Mouse (Mus musculus) retina, embryonic 14.5 days (tissue): ENCODE measurements around the gene H6pd.

Experiments
- DNase-seq: peaks from one replicate; pipeline ENCODE4 v3.0.0-alpha.2; 2015; ENCODE audit warnings: low spot score

H6pd gene

GRCm38 (mm10) chr4:149942831-149943741 lies 65.7 kb downstream of the H6pd start:
- DNase-seq: no peak

DNA sequence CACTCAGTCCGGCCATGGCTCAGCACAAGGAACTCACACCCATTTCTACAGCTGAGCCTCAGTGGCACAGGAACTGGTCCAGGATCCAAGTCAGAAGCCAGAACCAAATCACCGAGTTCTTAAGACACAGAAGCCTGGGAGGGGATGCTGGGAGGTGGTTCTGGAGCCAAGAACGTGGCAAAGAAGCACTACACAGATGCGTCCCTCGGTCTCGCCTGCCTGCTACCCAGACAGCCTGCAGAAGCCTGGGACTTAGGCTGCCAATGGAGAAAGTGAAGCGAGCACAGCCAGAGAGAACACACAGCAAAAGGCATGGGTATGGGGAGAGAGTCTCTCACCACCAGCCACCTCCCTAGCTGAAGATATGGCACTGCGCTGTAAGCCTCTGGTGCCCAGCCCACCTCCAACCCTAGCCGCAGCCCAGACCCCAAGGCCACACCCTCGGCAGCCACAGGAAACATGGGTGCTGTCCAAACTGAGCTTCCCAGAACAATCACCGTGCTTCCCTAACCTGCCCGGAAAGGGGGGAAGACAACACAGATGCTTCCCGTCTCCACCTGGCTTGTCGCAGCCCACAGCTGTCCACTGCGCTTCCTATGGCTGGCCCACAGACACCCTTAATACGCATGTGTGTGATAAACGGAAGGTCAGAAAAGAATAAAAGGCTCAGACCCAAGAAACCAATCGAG lies 67.6 kb downstream of the H6pd start:
- no peak for DNase-seq

DNA sequence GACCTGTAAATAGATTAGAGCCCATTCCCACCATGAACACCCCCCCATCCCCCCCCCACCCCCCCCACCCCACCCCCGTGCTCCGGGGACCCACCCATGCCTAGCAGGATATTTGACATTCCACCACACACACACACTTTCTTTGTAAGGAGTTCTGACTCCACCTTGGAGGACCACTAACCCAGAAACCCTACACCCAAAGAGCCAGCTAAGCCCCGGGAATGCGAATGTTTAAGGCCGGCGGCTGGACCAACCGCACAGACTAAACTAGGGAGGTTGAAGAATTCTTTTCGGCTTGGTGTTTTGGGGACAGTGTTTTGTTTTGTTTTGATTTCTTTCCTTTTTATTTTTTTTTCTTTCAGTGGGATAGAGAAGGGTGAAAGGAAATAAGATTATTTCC lies 70.1 kb downstream of the H6pd start:
- DNase-seq: no peak

DNA sequence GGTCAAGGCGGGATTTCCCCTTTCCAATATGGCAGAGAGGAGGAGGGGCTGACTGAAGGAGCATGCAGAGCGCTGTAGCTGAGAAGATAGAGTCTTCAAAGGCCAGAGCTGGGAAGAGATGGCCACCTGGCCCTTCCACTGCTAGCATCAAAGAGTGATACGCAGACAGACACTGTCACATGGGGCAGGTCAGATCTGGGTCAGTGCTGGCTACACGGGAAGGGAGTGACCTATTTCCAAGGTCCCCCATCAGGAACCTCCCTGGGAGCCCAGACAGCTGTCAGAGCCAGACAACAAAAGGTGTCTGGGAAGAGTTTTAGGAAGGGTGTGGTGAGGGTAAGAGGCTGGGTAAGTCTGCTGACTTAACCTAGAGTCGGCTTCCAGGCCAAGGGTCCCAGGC lies 71.9 kb downstream of the H6pd start:
- DNase-seq: peak; percentile 60

GRCm38 (mm10) chr4:149935470-149935869 lies 73.4 kb downstream of the H6pd start:
- no peak for DNase-seq

DNA sequence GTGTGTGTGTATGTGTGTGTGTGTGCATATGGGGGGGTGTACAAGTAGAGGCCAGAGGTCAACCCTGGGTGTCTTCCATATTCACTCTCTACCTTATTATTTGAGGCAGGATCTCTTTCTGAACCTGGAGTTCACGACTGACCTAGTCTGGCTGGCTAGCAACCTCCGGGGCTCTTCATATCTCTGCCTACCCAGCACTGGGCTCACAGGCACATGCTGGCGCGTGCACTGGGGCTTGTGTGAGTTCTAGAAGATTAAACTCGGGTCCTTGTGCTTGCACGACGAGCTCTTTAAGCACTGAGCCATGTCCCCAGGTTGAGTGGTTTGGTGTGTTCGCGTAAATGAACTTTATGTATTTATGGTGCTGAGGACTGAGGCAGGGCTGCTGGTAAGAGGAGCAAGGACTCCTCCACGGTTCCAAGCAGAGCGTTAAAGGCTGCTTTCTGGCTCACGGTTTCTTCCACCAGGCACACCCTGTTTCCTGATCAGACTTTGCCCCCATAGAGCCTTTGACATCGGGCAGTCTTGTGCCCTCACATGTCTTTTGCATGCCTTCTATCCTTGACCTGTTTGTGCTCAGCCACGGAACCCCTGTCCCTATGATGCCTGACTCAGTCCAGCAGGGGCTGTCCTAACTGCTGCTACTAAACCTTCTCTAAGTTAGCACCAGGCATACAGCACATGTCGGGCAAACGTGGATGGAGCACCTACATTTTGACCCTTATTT lies 75.1 kb downstream of the H6pd start:
- no peak for DNase-seq

GRCm38 (mm10) chr4:149933025-149933424 lies 75.8 kb downstream of the H6pd start:
- DNase-seq: no peak

GRCm38 (mm10) chr4:149932108-149932815 lies 76.6 kb downstream of the H6pd start:
- no peak for DNase-seq

GRCm38 (mm10) chr4:149930755-149931154 lies 78.1 kb downstream of the H6pd start:
- no peak for DNase-seq
